Mouse (Mus musculus): ENCODE measurements at regions not wholly inside any gene's neighbourhood (a gene's known extent, or its start where the extent isn't known, plus 50 kb on each side); places are given as distances from the start of the nearest gene placed in this dataset.

- TF ChIP-seq CTCF (IDR thresholded peaks at IDR 0.05; ENCODE audit: extremely low read depth, insufficient read depth, low read length): no peak
- no peak for TF ChIP-seq POLR2A (IDR thresholded peaks at IDR 0.05; ENCODE audit: extremely low read depth, insufficient read depth, low read length)
Measured at GRCm38 (mm10) chr17:51477810-51478209, 298.7 kb upstream of the Tbc1d5 start.

Data from cortical plate, adult 2 months (tissue).